Mouse (Mus musculus) neural tube, embryonic 11.5 days (tissue): Measurements from ENCODE around the gene Rtl9. TPM values are rescaled to one million over a fixed set of nuclear protein-coding genes. Genes with fewer than 3 reads are reported as not detected.

Source experiments
- ATAC-seq: fragments of 200-750 bp; cut with Nextera tagmentation; 2 replicates; pipeline ENCODE4 v1.8.0; 2017; ENCODE audit warnings: moderate number of reproducible peaks, mild to moderate bottlenecking, moderate TSS enrichment, moderate library complexity; ENCODE audit not compliant: insufficient read depth, low FRiP score, low TSS enrichment
- DNase-seq: peaks from one replicate; pipeline ENCODE4 v3.0.0-alpha.2; 2015; ENCODE audit warnings: low spot score
- H3K27ac ChIP-seq: fragments of 300-500 bp; sonication (generic); 2 replicates; pipeline ENCODE4 v1.5.1; 2014; ENCODE audit warnings: low read depth, mild to moderate bottlenecking, low read length
- H3K27me3 ChIP-seq: fragments of 300-500 bp; sonication (generic); 2 replicates; pipeline ENCODE4 v1.6.1; 2014; ENCODE audit warnings: mild to moderate bottlenecking, low read length, mixed read lengths; ENCODE audit not compliant: control insufficient read depth, insufficient read depth
- H3K36me3 ChIP-seq: fragments of 300-500 bp; sonication (generic); 2 replicates; pipeline ENCODE4 v1.6.1; 2014; ENCODE audit warnings: mild to moderate bottlenecking, low read length, moderate library complexity, mixed read lengths; ENCODE audit not compliant: control insufficient read depth, insufficient read depth
- H3K4me1 ChIP-seq: fragments of 300-500 bp; sonication (generic); 2 replicates; pipeline ENCODE4 v1.6.1; 2014; ENCODE audit warnings: low read length, mixed read lengths; ENCODE audit not compliant: control insufficient read depth, insufficient read depth
- H3K4me2 ChIP-seq: fragments of 300-500 bp; sonication (generic); 2 replicates; pipeline ENCODE4 v1.6.1; 2014; ENCODE audit warnings: low read depth, mild to moderate bottlenecking, moderate library complexity
- H3K4me3 ChIP-seq: fragments of 300-500 bp; sonication (generic); 2 replicates; pipeline ENCODE4 v1.5.1; 2014; ENCODE audit warnings: low read depth, low read length
- H3K9ac ChIP-seq: fragments of 300-500 bp; sonication (generic); 2 replicates; pipeline ENCODE4 v1.6.1; 2014; ENCODE audit warnings: mild to moderate bottlenecking, low read length
- H3K9me3 ChIP-seq: fragments of 300-500 bp; sonication (generic); 2 replicates; pipeline ENCODE4 v1.6.1; 2016; ENCODE audit warnings: low read length; ENCODE audit not compliant: control insufficient read depth
- WGBS: fragments of 180-500 bp; shearing (Covaris S2); extraction: QIAGEN DNeasy Blood & Tissue Kit; methylation state at CpG from one replicate; pipeline ENCODE4 v1.1.7; 2014; 5-methylcytosine and 5-hydroxymethylcytosine counted together
- polyA plus RNA-seq: library from polyadenylated mRNA; unstranded; fragments of >200 nt; fragmentation: Nextera tagmentation; extraction: Ambion mirVana; gene quantifications from 2 replicates; pipeline ENCODE4 v1.2.1, GENCODE M21; 2014

Rtl9 gene
- 0.19 and 0.28 TPM in 2 replicates for polyA plus RNA-seq

- DNase-seq (no peak), ATAC-seq (no peak)
- Histone ChIP-seq H3K27ac (no peak within 1 kb of the TSS), H3K9ac (no peak within 1 kb of the TSS), H3K27me3 (no peaks in the 10 kb centered on the region), H3K4me2 (no peak within 1 kb of the TSS), H3K9me3 (no peaks in the 10 kb centered on the region; the same call in 1 of the 2 replicates), H3K4me1 (no peaks in the 10 kb centered on the region), H3K36me3 (no peaks in the 10 kb centered on the region), H3K4me3 (no peak within 1 kb of the TSS)
- 93% methylated on average over 1 of the region's 1 CpGs for WGBS
Measured at GRCm38 (mm10) chrX:143099044-143099754, at the start of gene Rtl9. Gene Rtl9, plus strand, starts transcription at chrX:143099594.

- no peak overlapping the region for H3K9ac ChIP-seq
- H3K4me1 ChIP-seq, result no peaks in the 10 kb centered on the region
- no peaks in the 10 kb centered on the region for H3K9me3 ChIP-seq
- H3K27ac ChIP-seq, result no peak overlapping the region
- no peak overlapping the region for H3K4me2 ChIP-seq
- H3K4me3 ChIP-seq, result no peak overlapping the region
- no peak for ATAC-seq
- H3K36me3 ChIP-seq, result no peaks in the 10 kb centered on the region
- peak; percentile 35 for DNase-seq
- no peaks in the 10 kb centered on the region for H3K27me3 ChIP-seq
Measured at GRCm38 (mm10) chrX:143051478-143051877, 47.9 kb upstream of the Rtl9 start.

GRCm38 (mm10) chrX:143051921-143052320, 47.5 kb upstream of the Rtl9 start:
- Histone ChIP-seq H3K9me3 (no peaks in the 10 kb centered on the region), H3K27ac (no peak overlapping the region), H3K27me3 (no peaks in the 10 kb centered on the region), H3K4me1 (no peaks in the 10 kb centered on the region), H3K36me3 (no peaks in the 10 kb centered on the region), H3K9ac (no peak overlapping the region), H3K4me3 (no peak overlapping the region), H3K4me2 (no peak overlapping the region)
- ATAC-seq (no peak), DNase-seq (no peak)
- WGBS, result 74% methylated on average over 4 of the region's 4 CpGs

- H3K27ac ChIP-seq, result no peak overlapping the region
- DNase-seq (peak; percentile 73), ATAC-seq (no peak)
- H3K9ac ChIP-seq, result no peak overlapping the region
- 13% methylated on average over 12 of the region's 12 CpGs for WGBS
- H3K4me3 ChIP-seq, result no peak overlapping the region
- H3K4me2 ChIP-seq, result 0 out of 2 replicates have a peak overlapping the region, but pooled peaks have one; percentile 19
- no peaks in the 10 kb centered on the region for H3K36me3 ChIP-seq
- H3K27me3 ChIP-seq, result no peaks in the 10 kb centered on the region
- no peaks in the 10 kb centered on the region for H3K4me1 ChIP-seq
- H3K9me3 ChIP-seq, result no peaks in the 10 kb centered on the region
Measured at GRCm38 (mm10) chrX:143058829-143059228, 40.6 kb upstream of the Rtl9 start.

GRCm38 (mm10) chrX:143062641-143063355, 36.6 kb upstream of the Rtl9 start:
- Histone ChIP-seq H3K9me3 (no peaks in the 10 kb centered on the region), H3K9ac (no peak overlapping the region), H3K4me3 (no peak overlapping the region), H3K36me3 (no peaks in the 10 kb centered on the region), H3K27me3 (no peaks in the 10 kb centered on the region), H3K4me1 (no peaks in the 10 kb centered on the region), H3K4me2 (no peak overlapping the region), H3K27ac (no peak overlapping the region)
- ATAC-seq, result no peak
- no peak for DNase-seq
- 68% methylated on average over 11 of the region's 11 CpGs for WGBS

- no peaks in the 10 kb centered on the region for H3K9me3 ChIP-seq
- ATAC-seq (no peak), DNase-seq (no peak)
- no peak overlapping the region for H3K27ac ChIP-seq
- H3K27me3 ChIP-seq, result no peaks in the 10 kb centered on the region
- H3K4me3 ChIP-seq, result no peak overlapping the region
- no peak overlapping the region for H3K9ac ChIP-seq
- no peaks in the 10 kb centered on the region for H3K36me3 ChIP-seq
- WGBS, result 62% methylated on average over 7 of the region's 7 CpGs
- H3K4me2 ChIP-seq, result no peak overlapping the region
- no peaks in the 10 kb centered on the region for H3K4me1 ChIP-seq
Measured at GRCm38 (mm10) chrX:143063780-143064179, 35.6 kb upstream of the Rtl9 start.

GRCm38 (mm10) chrX:143064288-143064687, 35.1 kb upstream of the Rtl9 start:
- H3K27me3 ChIP-seq, result no peaks in the 10 kb centered on the region
- no peak overlapping the region for H3K27ac ChIP-seq
- no peak for DNase-seq
- H3K4me1 ChIP-seq, result no peaks in the 10 kb centered on the region
- H3K4me2 ChIP-seq, result no peak overlapping the region
- 76% methylated on average over 9 of the region's 9 CpGs for WGBS
- no peaks in the 10 kb centered on the region for H3K36me3 ChIP-seq
- H3K4me3 ChIP-seq, result no peak overlapping the region
- no peak overlapping the region for H3K9ac ChIP-seq
- H3K9me3 ChIP-seq, result no peaks in the 10 kb centered on the region
- no peak for ATAC-seq

GRCm38 (mm10) chrX:143066320-143067114, 32.9 kb upstream of the Rtl9 start:
- no peaks in the 10 kb centered on the region for H3K27me3 ChIP-seq
- H3K9me3 ChIP-seq, result no peaks in the 10 kb centered on the region
- DNase-seq, result no peak
- no peaks in the 10 kb centered on the region for H3K4me1 ChIP-seq
- WGBS, result 57% methylated on average over 17 of the region's 17 CpGs
- H3K27ac ChIP-seq, result no peak overlapping the region
- H3K36me3 ChIP-seq, result no peaks in the 10 kb centered on the region
- H3K9ac ChIP-seq, result no peak overlapping the region
- ATAC-seq, result no peak
- H3K4me2 ChIP-seq, result no peak overlapping the region
- H3K4me3 ChIP-seq, result no peak overlapping the region
